Mouse (Mus musculus) kidney, adult 10 weeks (tissue): ENCODE measurements around the gene Polr3e. TPM values are rescaled to one million over a fixed set of nuclear protein-coding genes. Genes with fewer than 3 reads are reported as not detected.

ENCODE experiments used
- polyA plus RNA-seq: library from polyadenylated mRNA; stranded (reverse); fragments of 350-450 nt; fragmentation: Illumina TruSeq; extraction: RNeasy Lipid Tissue Mini Kit (QIAGEN cat#74804); gene quantifications from one replicate; pipeline ENCODE4 v1.2.3, GENCODE M21; 2014; ENCODE audit warnings: low read depth, low replicate concordance

Gene Polr3e
- 17.1 TPM for polyA plus RNA-seq

GRCm38 (mm10) chr7:120917592-120918461 lies at the start of gene Polr3e:
Gene Polr3e, plus strand, starts transcription at chr7:120917744.

GRCm38 (mm10) chr7:120982200-120982841 lies 64.8 kb downstream of the Polr3e start, which contains the start of the genes Cdr2 and Mfsd13b:
Gene Cdr2, minus strand, starts transcription at chr7:120982312.
Gene Mfsd13b, plus strand, starts transcription at chr7:120982509.

Other genes with a start within 250 kb of the Polr3e start
- gene Pdzd9, start 247.4 kb upstream of the Polr3e start, polyA plus RNA-seq, result not detected
- gene Mosmo, start 240.1 kb upstream of the Polr3e start, polyA plus RNA-seq, result 55.7 TPM
- not detected for gene Vwa3a, start 178.4 kb upstream of the Polr3e start, polyA plus RNA-seq
- not detected for gene Gm5737, start 105.4 kb upstream of the Polr3e start, polyA plus RNA-seq
- gene Eef2k, start 74.9 kb upstream of the Polr3e start, polyA plus RNA-seq, result 0.89 TPM
- 55.7 TPM for gene Cdr2, start 64.6 kb downstream of the Polr3e start, polyA plus RNA-seq
- 1.7 TPM for gene Mfsd13b, start 64.8 kb downstream of the Polr3e start, polyA plus RNA-seq
- gene Mettl9, start 116.7 kb downstream of the Polr3e start, polyA plus RNA-seq, result 414 TPM
- 2.6 TPM for gene Igsf6, start 156.8 kb downstream of the Polr3e start, polyA plus RNA-seq
- not detected for gene Otoa, start 163.9 kb downstream of the Polr3e start, polyA plus RNA-seq